Mouse (Mus musculus) lung, embryonic 15.5 days (tissue): ENCODE results near the gene Fbxo40. TPM values are rescaled to one million over a fixed set of nuclear protein-coding genes. Genes with fewer than 3 reads are reported as not detected.

Experiments used
- ATAC-seq: fragments of 200-750 bp; cut with Nextera tagmentation; 2 replicates; pipeline ENCODE4 v1.8.0; 2017; ENCODE audit warnings: moderate number of reproducible peaks, borderline replicate concordance; ENCODE audit not compliant: low FRiP score, low TSS enrichment; ENCODE audit errors: extremely low read depth
- H3K27ac ChIP-seq: fragments of 300-500 bp; sonication (generic); 2 replicates; pipeline ENCODE4 v1.5.1; 2015; ENCODE audit warnings: moderate library complexity, mild to moderate bottlenecking, inconsistent platforms
- H3K27me3 ChIP-seq: fragments of 300-500 bp; sonication (generic); 2 replicates; pipeline ENCODE4 v1.6.1; 2015; ENCODE audit warnings: inconsistent platforms
- H3K36me3 ChIP-seq: fragments of 300-500 bp; sonication (generic); 2 replicates; pipeline ENCODE4 v1.6.1; 2015; ENCODE audit warnings: inconsistent platforms
- H3K4me1 ChIP-seq: fragments of 300-500 bp; sonication (generic); 2 replicates; pipeline ENCODE4 v1.6.1; 2015; ENCODE audit warnings: inconsistent platforms
- H3K4me2 ChIP-seq: fragments of 300-500 bp; sonication (generic); 2 replicates; pipeline ENCODE4 v1.6.1; 2015; ENCODE audit warnings: inconsistent platforms, mild to moderate bottlenecking, moderate library complexity
- H3K4me3 ChIP-seq: fragments of 300-500 bp; sonication (generic); 2 replicates; pipeline ENCODE4 v1.5.1; 2015; ENCODE audit warnings: mild to moderate bottlenecking, inconsistent platforms
- H3K9ac ChIP-seq: fragments of 300-500 bp; sonication (generic); 2 replicates; pipeline ENCODE4 v1.6.1; 2015; ENCODE audit warnings: inconsistent platforms
- H3K9me3 ChIP-seq: fragments of 300-500 bp; sonication (generic); 2 replicates; pipeline ENCODE4 v1.6.1; 2016; ENCODE audit warnings: inconsistent platforms
- WGBS: fragments of 180-500 bp; shearing (Covaris S2); methylation state at CpG from one replicate; pipeline ENCODE4 v1.1.7; 2015; 5-methylcytosine and 5-hydroxymethylcytosine counted together
- polyA plus RNA-seq: library from polyadenylated mRNA; unstranded; fragments of >200 nt; fragmentation: Nextera tagmentation; extraction: Ambion mirVana; gene quantifications from 2 replicates; pipeline ENCODE4 v1.2.1, GENCODE M21; 2015

Gene Fbxo40
- polyA plus RNA-seq, 1 experiment from 2014 or later, result 0.10 TPM

- Histone ChIP-seq H3K27me3 (no peaks in the 10 kb centered on the region), H3K9me3 (no peaks in the 10 kb centered on the region), H3K9ac (no peak overlapping the region), H3K4me2 (no peak overlapping the region), H3K27ac (no peak overlapping the region), H3K36me3 (peaks cover 73% of the 10 kb centered on the region), H3K4me1 (no peaks in the 10 kb centered on the region), H3K4me3 (no peak overlapping the region)
- no peak for ATAC-seq
- WGBS, result 85% methylated on average over 8 of the region's 8 CpGs
Measured at GRCm38 (mm10) chr16:36928106-36928500, 62.2 kb downstream of the Fbxo40 start.

DNA sequence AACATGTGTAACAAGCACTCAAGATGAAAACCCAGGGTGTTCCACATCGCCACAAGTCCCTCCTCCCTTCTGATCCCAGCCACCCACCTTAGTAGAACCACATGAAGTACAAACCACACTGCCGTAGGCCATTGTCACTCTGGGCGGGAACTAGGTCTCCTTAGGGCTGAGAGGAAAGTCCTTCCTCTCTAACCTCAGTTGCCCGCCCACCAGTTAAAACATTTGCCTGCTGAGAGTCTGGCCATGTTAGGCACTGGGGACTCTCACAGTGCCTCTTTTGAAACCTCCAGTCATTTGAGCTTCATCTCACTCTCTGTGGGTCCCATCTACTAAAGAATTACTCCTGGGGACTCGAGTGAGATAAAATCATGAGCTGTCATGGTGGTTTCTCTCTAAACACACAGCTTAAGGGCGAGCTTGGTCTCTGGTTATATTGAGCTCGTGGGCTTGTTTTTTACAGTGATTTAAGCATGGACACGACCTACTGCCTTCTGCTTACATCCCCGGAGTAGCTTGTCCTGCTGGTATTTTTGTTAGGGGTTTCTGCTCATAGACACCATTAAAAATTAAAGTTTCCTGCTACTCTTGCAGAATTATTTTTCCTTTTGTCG lies 62.7 kb downstream of the Fbxo40 start:
- ATAC-seq, result no peak
- H3K4me1 ChIP-seq, result no peaks in the 10 kb centered on the region
- H3K4me3 ChIP-seq, result no peak overlapping the region
- H3K4me2 ChIP-seq, result no peak overlapping the region
- no peaks in the 10 kb centered on the region for H3K27me3 ChIP-seq
- H3K9me3 ChIP-seq, result no peaks in the 10 kb centered on the region
- peaks cover 70% of the 10 kb centered on the region for H3K36me3 ChIP-seq
- no peak overlapping the region for H3K9ac ChIP-seq
- 86% methylated on average over 10 of the region's 10 CpGs for WGBS
- H3K27ac ChIP-seq, result no peak overlapping the region

DNA sequence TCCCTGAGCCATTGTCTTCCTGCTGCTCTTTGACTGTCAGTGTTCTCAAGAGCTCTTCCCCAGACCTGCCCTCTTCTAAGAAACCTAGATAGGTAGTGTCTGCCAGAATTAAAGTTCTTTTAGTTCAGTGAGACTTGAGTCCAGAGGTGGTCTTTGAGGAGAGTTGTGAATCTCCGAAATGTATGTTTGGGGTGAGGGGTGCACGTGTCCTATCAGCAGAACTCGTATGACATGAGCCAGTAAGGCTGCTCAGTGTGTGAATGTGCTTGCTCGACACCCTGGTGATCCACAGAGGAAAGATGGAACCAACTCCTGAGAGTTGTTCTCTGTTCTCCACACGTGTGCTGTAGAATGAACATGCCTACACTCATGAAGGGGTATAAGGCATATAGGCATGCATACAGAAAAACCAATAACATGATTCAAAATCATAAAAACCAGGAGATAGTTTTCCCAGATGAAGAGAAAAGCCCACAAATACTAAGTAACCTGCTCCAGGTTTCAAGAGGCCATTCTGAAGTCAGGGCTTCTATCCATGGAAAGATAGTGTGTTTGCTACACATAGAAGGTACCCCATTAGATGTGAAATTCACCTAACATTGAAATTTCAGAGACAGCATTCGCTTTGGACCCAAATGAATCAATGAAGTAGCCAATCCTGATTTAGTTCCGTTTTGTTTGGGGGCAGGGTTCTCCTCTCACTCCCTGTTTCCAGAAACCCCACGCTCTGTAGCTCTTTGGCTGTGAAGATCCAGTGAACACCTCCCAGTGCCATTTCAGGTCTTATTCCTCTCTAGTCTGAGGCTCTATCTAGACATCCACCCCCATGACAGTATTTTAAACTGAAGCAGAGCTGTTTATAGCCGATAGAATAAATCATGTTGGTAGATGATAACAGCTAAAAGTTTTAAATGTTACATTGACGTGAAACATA lies 63.5 kb downstream of the Fbxo40 start:
- no peak overlapping the region for H3K4me2 ChIP-seq
- no peaks in the 10 kb centered on the region for H3K27me3 ChIP-seq
- no peak for ATAC-seq
- H3K27ac ChIP-seq, result no peak overlapping the region
- no peaks in the 10 kb centered on the region for H3K4me1 ChIP-seq
- H3K9ac ChIP-seq, result no peak overlapping the region
- peaks cover 63% of the 10 kb centered on the region for H3K36me3 ChIP-seq
- WGBS, result 90% methylated on average over 10 of the region's 10 CpGs
- no peak overlapping the region for H3K4me3 ChIP-seq
- no peaks in the 10 kb centered on the region for H3K9me3 ChIP-seq

GRCm38 (mm10) chr16:36925797-36926196 lies 64.5 kb downstream of the Fbxo40 start:
- Histone ChIP-seq H3K4me3 (no peak overlapping the region), H3K4me1 (no peaks in the 10 kb centered on the region), H3K4me2 (no peak overlapping the region), H3K9ac (no peak overlapping the region), H3K36me3 (peaks cover 63% of the 10 kb centered on the region), H3K27me3 (no peaks in the 10 kb centered on the region), H3K27ac (no peak overlapping the region), H3K9me3 (no peaks in the 10 kb centered on the region)
- 73% methylated on average over 6 of the region's 6 CpGs for WGBS
- ATAC-seq, result no peak

DNA sequence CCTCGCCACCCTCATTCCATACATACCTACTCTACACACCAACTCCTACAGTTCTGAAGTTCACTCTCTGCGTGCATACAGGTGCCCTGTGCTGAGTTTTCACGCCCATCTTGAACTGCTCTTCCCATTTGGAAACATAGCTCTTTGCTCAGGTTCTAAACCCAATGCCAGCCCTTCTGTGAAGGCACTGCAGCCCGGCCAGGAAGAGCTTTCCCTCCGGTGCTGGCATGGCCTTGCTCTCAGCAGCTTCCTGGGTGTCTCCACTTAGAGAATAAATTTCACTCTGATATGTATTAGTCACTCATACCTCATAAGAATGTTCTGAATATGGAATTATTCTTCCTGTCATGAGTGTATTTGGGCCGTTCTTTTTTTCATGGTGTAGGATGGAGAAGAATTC lies 64.9 kb downstream of the Fbxo40 start:
- 88% methylated on average over 6 of the region's 6 CpGs for WGBS
- peaks cover 61% of the 10 kb centered on the region for H3K36me3 ChIP-seq

GRCm38 (mm10) chr16:36924312-36924711 lies 66.0 kb downstream of the Fbxo40 start:
- Histone ChIP-seq H3K4me2 (no peak overlapping the region), H3K27ac (no peak overlapping the region), H3K4me1 (no peaks in the 10 kb centered on the region), H3K9me3 (no peaks in the 10 kb centered on the region), H3K4me3 (no peak overlapping the region), H3K36me3 (peaks cover 59% of the 10 kb centered on the region), H3K27me3 (no peaks in the 10 kb centered on the region), H3K9ac (no peak overlapping the region)
- WGBS, result 91% methylated on average over 8 of the region's 8 CpGs
- ATAC-seq, result no peak

More for the DNA sequence above, 64.9 kb downstream of the Fbxo40 start:
- no peak overlapping the region for H3K4me2 ChIP-seq
- H3K4me1 ChIP-seq, result no peaks in the 10 kb centered on the region
- H3K9ac ChIP-seq, result no peak overlapping the region
- no peak overlapping the region for H3K27ac ChIP-seq
- ATAC-seq, result no peak
- no peaks in the 10 kb centered on the region for H3K27me3 ChIP-seq
- no peaks in the 10 kb centered on the region for H3K9me3 ChIP-seq
- H3K4me3 ChIP-seq, result no peak overlapping the region

- Histone ChIP-seq H3K4me3 (no peak overlapping the region), H3K9me3 (no peaks in the 10 kb centered on the region), H3K9ac (no peak overlapping the region), H3K4me1 (no peaks in the 10 kb centered on the region), H3K27ac (no peak overlapping the region), H3K36me3 (peaks cover 56% of the 10 kb centered on the region), H3K4me2 (no peak overlapping the region), H3K27me3 (no peaks in the 10 kb centered on the region)
- WGBS, result 86% methylated on average over 6 of the region's 6 CpGs
- ATAC-seq, result no peak
Measured at GRCm38 (mm10) chr16:36921980-36922379, 68.3 kb downstream of the Fbxo40 start.

DNA sequence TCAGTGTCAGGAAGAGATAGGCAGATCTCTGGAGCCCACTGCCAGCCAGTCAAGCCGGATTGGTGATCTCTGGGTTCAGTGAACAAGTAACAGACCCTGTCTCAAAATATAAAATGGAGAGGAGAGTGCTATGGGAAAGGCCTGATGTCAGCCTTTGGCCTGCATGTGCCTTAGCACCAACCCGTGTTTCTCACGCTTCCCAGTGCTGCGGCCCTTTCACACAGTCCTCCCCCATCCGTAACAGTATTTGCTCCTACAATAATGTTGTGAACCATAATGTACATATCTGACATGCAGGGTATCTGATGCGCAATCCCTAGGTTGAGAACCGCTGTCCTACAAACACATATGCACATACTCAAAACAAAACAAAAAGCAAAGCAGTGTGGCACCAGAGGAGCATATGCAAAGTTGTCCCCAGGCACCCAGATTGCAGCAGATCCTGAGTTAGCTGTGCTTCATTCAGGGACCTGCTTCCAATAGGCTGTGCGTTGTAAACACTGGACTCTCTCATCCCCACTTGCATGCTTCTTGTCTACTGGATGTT lies 69.1 kb downstream of the Fbxo40 start:
- Histone ChIP-seq H3K4me3 (no peak overlapping the region), H3K27ac (no peak overlapping the region), H3K36me3 (peaks cover 53% of the 10 kb centered on the region), H3K4me1 (no peaks in the 10 kb centered on the region), H3K4me2 (no peak overlapping the region), H3K9ac (no peak overlapping the region), H3K27me3 (no peaks in the 10 kb centered on the region), H3K9me3 (no peaks in the 10 kb centered on the region)
- 92% methylated on average over 8 of the region's 8 CpGs for WGBS
- no peak for ATAC-seq

DNA sequence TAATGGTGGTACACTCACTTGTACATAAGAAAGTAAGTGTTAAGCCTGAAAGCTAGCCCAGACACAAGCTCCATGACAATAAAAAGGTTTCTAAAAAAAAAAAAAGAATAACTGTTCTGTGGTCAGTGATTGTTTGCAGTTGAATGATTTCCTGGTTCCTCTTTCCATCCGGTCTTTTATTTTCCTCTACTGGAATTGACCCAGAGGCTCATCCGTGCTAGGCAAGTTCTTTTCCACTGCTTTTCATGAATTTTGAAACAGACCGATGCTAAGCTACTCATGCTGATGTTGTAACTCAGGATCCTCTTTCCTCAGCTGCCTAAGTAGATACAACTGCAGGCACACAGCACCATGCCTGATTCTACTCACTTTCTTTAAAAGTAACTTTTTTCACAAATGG lies 69.9 kb downstream of the Fbxo40 start:
- Histone ChIP-seq H3K27me3 (no peaks in the 10 kb centered on the region), H3K27ac (no peak overlapping the region), H3K36me3 (peaks cover 53% of the 10 kb centered on the region), H3K9ac (no peak overlapping the region), H3K4me2 (no peak overlapping the region), H3K4me3 (no peak overlapping the region), H3K4me1 (no peaks in the 10 kb centered on the region), H3K9me3 (no peaks in the 10 kb centered on the region)
- no peak for ATAC-seq
- 82% methylated on average over 3 of the region's 3 CpGs for WGBS

GRCm38 (mm10) chr16:36918505-36918904 lies 71.8 kb downstream of the Fbxo40 start:
- Histone ChIP-seq H3K4me1 (no peaks in the 10 kb centered on the region), H3K4me3 (no peak overlapping the region), H3K36me3 (peaks cover 63% of the 10 kb centered on the region), H3K4me2 (no peak overlapping the region), H3K27me3 (no peaks in the 10 kb centered on the region), H3K27ac (no peak overlapping the region), H3K9me3 (no peaks in the 10 kb centered on the region), H3K9ac (no peak overlapping the region)
- ATAC-seq, result no peak
- 95% methylated on average over 10 of the region's 10 CpGs for WGBS

- Histone ChIP-seq H3K4me1 (no peaks in the 10 kb centered on the region), H3K4me2 (no peak overlapping the region), H3K27ac (no peak overlapping the region), H3K4me3 (no peak overlapping the region), H3K36me3 (peaks cover 49% of the 10 kb centered on the region), H3K9me3 (no peaks in the 10 kb centered on the region), H3K27me3 (no peaks in the 10 kb centered on the region), H3K9ac (no peak overlapping the region)
- no peak for ATAC-seq
- WGBS, result 66% methylated on average over 5 of the region's 5 CpGs
Measured at GRCm38 (mm10) chr16:36914195-36914594, 76.1 kb downstream of the Fbxo40 start.
